Mouse (Mus musculus) heart, adult 2 months (tissue): ENCODE results near the gene Polq. TPM values are rescaled to one million over a fixed set of nuclear protein-coding genes. Genes with fewer than 3 reads are reported as not detected.

ENCODE experiments used
- DNase-seq, 2 experiments: peaks; one replicate each; pipeline ENCODE4 v3.0.0; 2021
- H3K27ac ChIP-seq: fragments of 200-600 bp; 2 replicates; pipeline ENCODE4 v1.8.1; 2022
- H3K27me3 ChIP-seq: fragments of 200-500 bp; 2 replicates; pipeline ENCODE4 v1.6.1; 2012; ENCODE audit warnings: mild to moderate bottlenecking, low read length, inconsistent platforms, mixed read lengths; ENCODE audit not compliant: control insufficient read depth, insufficient read depth
- H3K36me3 ChIP-seq: fragments of 200-500 bp; 2 replicates; pipeline ENCODE4 v1.6.1; 2012; ENCODE audit warnings: low read length, inconsistent platforms; ENCODE audit not compliant: control insufficient read depth, insufficient read depth
- H3K4me1 ChIP-seq: fragments of 200-500 bp; 2 replicates; pipeline ENCODE4 v1.6.1; 2011; ENCODE audit warnings: low read length; ENCODE audit not compliant: control insufficient read depth, insufficient read depth
- H3K4me3 ChIP-seq: fragments of 200-600 bp; 2 replicates; pipeline ENCODE4 v1.8.1; 2022
- H3K79me2 ChIP-seq: fragments of 200-500 bp; replicated peaks from 2 replicates; pipeline ENCODE4 v1.6.1; 2012; ENCODE audit warnings: mild to moderate bottlenecking, inconsistent platforms, low read length, moderate library complexity, mixed read lengths; ENCODE audit not compliant: control insufficient read depth, insufficient read depth
- H3K9ac ChIP-seq: fragments of 200-500 bp; 2 replicates; pipeline ENCODE4 v1.6.1; 2012; ENCODE audit warnings: low read depth, mild to moderate bottlenecking, control low read depth, inconsistent platforms, low read length, mixed read lengths
- CTCF ChIP-seq: fragments of 200-600 bp; IDR thresholded peaks from 2 replicates; pipeline ENCODE4 v1.8.1; 2022; ENCODE audit warnings: antibody characterized with exemption, mild to moderate bottlenecking, moderate library complexity
- EP300 ChIP-seq: fragments of 200-500 bp; IDR thresholded peaks from 2 replicates; pipeline ENCODE4 v1.6.1; 2011; ENCODE audit warnings: low read depth, low read length, control low read depth; ENCODE audit not compliant: insufficient read depth
- POLR2A ChIP-seq: fragments of 200-500 bp; IDR thresholded peaks from 2 replicates; pipeline ENCODE4 v1.6.1; 2011; ENCODE audit warnings: mild to moderate bottlenecking, low read depth, low read length, control low read depth; ENCODE audit not compliant: insufficient read depth
- WGBS: fragments of 180-500 bp; shearing (Covaris S2); methylation state at CpG from one replicate; pipeline ENCODE4 v1.1.7; 2018; 5-methylcytosine and 5-hydroxymethylcytosine counted together
- intact Hi-C: fragments of 180-260 bp; cut with DNase I; formaldehyde crosslinking; loops from one replicate; pipeline ENCODE4 v1.15.1; 2025
- polyA plus RNA-seq: library from polyadenylated mRNA; depleted of rRNA; stranded (reverse); fragments of >200 nt; gene quantifications from 2 replicates; pipeline ENCODE4 v1.2.3, GENCODE M21; 2012
- total RNA-seq, 2 experiments: library from RNA; stranded (reverse); gene quantifications; 2 replicates each; pipeline ENCODE4 v1.2.3; 2021

Polq gene
- total and polyA plus RNA-seq, 3 experiments = 1.2 to 4.9 (median 4.7) TPM

- Histone ChIP-seq H3K27ac (no peak overlapping the region), H3K4me1 (no peaks in the 10 kb centered on the region), H3K36me3 (no peaks in the 10 kb centered on the region), H3K9ac (no peak overlapping the region), H3K79me2 (no peaks in the 10 kb centered on the region), H3K4me3 (no peak overlapping the region), H3K27me3 (no peaks in the 10 kb centered on the region)
- DNase-seq = no peak
- TF ChIP-seq CTCF (no peak), EP300 (no peak), POLR2A (no peak)
- WGBS = 92% methylated on average over 8 of the region's 8 CpGs
- intact Hi-C loops = no loop called here
Observed at GRCm38 (mm10) chr16:37034751-37035150, 23.2 kb downstream of the Polq start.

DNA sequence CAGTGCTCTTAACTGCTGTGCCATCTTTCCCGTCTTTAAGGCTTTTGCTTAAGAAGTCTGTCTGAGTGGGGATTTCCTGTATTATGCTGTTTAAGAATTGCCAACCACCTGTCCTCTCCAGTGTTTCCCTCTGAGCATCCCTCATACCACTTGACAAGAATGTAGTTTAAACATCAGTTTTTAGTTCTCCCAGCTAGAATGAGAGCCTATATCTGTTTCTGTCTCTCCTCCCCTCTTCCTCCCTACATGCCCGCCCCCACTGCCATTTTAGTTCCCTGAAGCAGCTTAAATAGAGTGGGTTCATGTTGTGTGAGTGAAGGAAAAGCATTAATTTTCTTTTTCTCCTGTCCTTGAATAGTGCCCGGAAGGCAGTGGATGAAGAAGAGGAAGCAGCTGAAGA is 48.0 kb downstream of the Polq start:
- H3K27me3 ChIP-seq = no peaks in the 10 kb centered on the region
- TF ChIP-seq CTCF = no peak
- no peak for TF ChIP-seq EP300
- TF ChIP-seq POLR2A = no peak
- H3K36me3 ChIP-seq = no peaks in the 10 kb centered on the region
- no peak overlapping the region for H3K27ac ChIP-seq
- no peak overlapping the region for H3K4me3 ChIP-seq
- no peak for DNase-seq
- WGBS = 90% methylated on average over 3 of the region's 3 CpGs
- intact Hi-C loops = no loop called here
- H3K9ac ChIP-seq = no peak overlapping the region
- H3K4me1 ChIP-seq = no peaks in the 10 kb centered on the region
- H3K79me2 ChIP-seq = no peaks in the 10 kb centered on the region

GRCm38 (mm10) chr16:37061261-37061660 is 49.7 kb downstream of the Polq start:
- intact Hi-C loops = no loop called here
- H3K79me2 ChIP-seq = no peaks in the 10 kb centered on the region
- H3K4me3 ChIP-seq = no peak overlapping the region
- H3K27ac ChIP-seq = no peak overlapping the region
- H3K4me1 ChIP-seq = no peaks in the 10 kb centered on the region
- WGBS = 100% methylated on average over 4 of the region's 4 CpGs
- TF ChIP-seq EP300 = no peak
- TF ChIP-seq POLR2A = no peak
- no peak for TF ChIP-seq CTCF
- no peaks in the 10 kb centered on the region for H3K36me3 ChIP-seq
- H3K27me3 ChIP-seq = no peaks in the 10 kb centered on the region
- DNase-seq = no peak
- no peak overlapping the region for H3K9ac ChIP-seq

GRCm38 (mm10) chr16:37072354-37072753 is 60.8 kb downstream of the Polq start:
- Histone ChIP-seq H3K27me3 (no peaks in the 10 kb centered on the region), H3K79me2 (no peaks in the 10 kb centered on the region), H3K36me3 (no peaks in the 10 kb centered on the region), H3K4me1 (no peaks in the 10 kb centered on the region), H3K9ac (no peak overlapping the region), H3K4me3 (no peak overlapping the region), H3K27ac (no peak overlapping the region)
- WGBS = 67% methylated on average over 5 of the region's 5 CpGs
- TF ChIP-seq CTCF (no peak), POLR2A (no peak), EP300 (no peak)
- intact Hi-C loops = no loop called here
- DNase-seq = no peak

DNA sequence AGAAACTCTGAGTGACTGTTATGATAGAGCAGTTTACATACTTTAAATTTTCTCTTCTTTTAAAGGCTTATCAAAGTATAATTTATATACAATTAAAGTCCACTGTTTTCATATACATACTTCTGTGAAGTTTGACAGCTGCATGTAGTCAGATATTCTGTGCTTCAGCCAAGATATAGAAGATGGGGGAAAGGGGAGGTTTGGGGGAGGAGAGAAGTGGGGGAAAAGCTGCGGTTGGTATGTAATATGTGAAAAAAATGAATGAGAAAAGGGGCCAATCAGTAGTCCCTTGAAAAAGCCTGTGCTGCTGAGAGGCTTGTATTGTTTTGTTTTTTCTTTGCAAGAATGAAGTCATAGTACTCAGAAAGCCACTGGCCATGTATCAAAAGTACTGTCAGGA is 78.1 kb downstream of the Polq start:
- Histone ChIP-seq H3K79me2 (no peaks in the 10 kb centered on the region), H3K27ac (no peak overlapping the region), H3K9ac (no peak overlapping the region), H3K4me3 (no peak overlapping the region), H3K27me3 (no peaks in the 10 kb centered on the region), H3K4me1 (no peaks in the 10 kb centered on the region), H3K36me3 (no peaks in the 10 kb centered on the region)
- intact Hi-C loops = no loop called here
- no peak for TF ChIP-seq EP300
- TF ChIP-seq POLR2A = no peak
- no peak for TF ChIP-seq CTCF
- WGBS = 69% methylated on average over 1 of the region's 1 CpGs
- DNase-seq = no peak

GRCm38 (mm10) chr16:37094169-37094833 is 82.7 kb downstream of the Polq start:
- no peak overlapping the region for H3K27ac ChIP-seq
- H3K9ac ChIP-seq = no peak overlapping the region
- WGBS = 88% methylated on average over 4 of the region's 4 CpGs
- H3K36me3 ChIP-seq = no peaks in the 10 kb centered on the region
- no peaks in the 10 kb centered on the region for H3K79me2 ChIP-seq
- DNase-seq = no peak
- no peaks in the 10 kb centered on the region for H3K4me1 ChIP-seq
- no peak overlapping the region for H3K4me3 ChIP-seq
- TF ChIP-seq EP300 (no peak), POLR2A (no peak), CTCF (no peak)
- H3K27me3 ChIP-seq = no peaks in the 10 kb centered on the region
- intact Hi-C loops = no loop called here
